Comparison of ENCODE assay signal across 21 mouse cellular contexts in the genomic region with DNA sequence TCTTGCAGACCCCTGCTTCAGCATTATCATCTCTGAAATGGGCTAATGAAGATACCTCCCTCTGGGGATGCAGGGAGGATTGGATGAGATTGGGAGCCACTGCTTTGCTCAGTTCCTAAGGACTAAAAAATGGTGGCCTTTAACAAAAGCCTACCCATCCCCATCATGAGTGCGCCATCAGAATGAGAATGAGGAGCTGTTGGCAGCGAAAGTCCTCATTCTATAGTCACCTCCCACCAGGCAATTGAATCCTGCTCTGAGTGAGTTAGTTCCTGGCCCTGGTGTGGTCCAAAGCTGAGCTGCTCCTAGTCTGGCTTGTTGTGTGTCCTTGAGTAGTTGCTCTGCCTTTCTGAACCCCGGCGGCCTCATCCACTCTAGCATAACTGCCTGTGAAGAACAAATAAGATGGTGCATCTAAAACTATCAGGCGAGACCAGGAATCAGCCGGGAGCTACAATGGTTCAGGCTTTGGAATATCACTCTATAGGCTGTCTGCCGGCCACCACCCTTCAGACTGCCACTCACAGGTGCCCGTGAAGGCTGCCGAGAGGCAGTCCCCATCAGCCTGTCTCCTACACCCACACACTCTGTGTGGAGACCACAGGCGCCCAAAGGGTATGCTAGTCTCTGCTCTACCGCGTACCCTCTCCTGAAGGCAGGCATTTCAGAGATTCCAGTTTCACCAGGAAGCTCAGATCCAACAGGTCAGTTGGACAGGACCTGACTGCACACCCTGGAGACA. TPM values are rescaled to one million over a fixed set of nuclear protein-coding genes. Genes with fewer than 3 reads are reported as not detected.
A peak's percentile ranks its signal among the peaks of the same experiment; 100 is the strongest.
DNase-seq lines count a peak whose midpoint lies in the region; ATAC-seq and TF ChIP-seq lines count a peak whose summit lies in the region.
"Had no signal": no experiment of that assay in that cellular context is flagged by ENCODE, and none has a peak within 500 bp of the region (broad histone marks: within the 10 kb centered on the region; RNA-seq: fewer than 3 reads in every experiment).

No protein-coding gene starts in this region.

- H3K27me3 ChIP-seq in heart, postnatal 0 days (ENCODE audit: control insufficient read depth, insufficient read depth, low read length), result no peaks in the 10 kb centered on the region
- no peaks in the 10 kb centered on the region for H3K27me3 ChIP-seq in E14TG2a.4 (ENCODE audit: insufficient read depth, low read length)
- H3K27me3 ChIP-seq: intestine, embryonic 15.5 days; limb, embryonic 13.5 days; neural tube, embryonic 13.5 days had no signal

- no peak for ATAC-seq in heart, postnatal 0 days (ENCODE audit: insufficient read depth, low read depth)

- intact Hi-C loops in heart, postnatal 14 days (cut with DNase I), result loop anchor here (5.0 to 10.0 kb wide), 2 partner anchors 115 to 198 kb away; no protein-coding TSS in a partner anchor

- H3K27ac ChIP-seq in heart, postnatal 0 days (ENCODE audit: low read depth), result no peak overlapping the region; the same call in 1 of the 2 replicates
- peak overlapping the region; percentile 61 for H3K27ac ChIP-seq in ES-E14 (ENCODE audit: insufficient read depth, low read depth, low read length, poor library complexity, severe bottlenecking)
- H3K27ac ChIP-seq: gastrocnemius, adult 2 months; hindbrain, embryonic 14.5 days; intestine, embryonic 15.5 days; limb, embryonic 13.5 days; liver, embryonic 13.5 days; neural tube, embryonic 13.5 days had no signal

- no peaks in the 10 kb centered on the region for H3K9me3 ChIP-seq in heart, postnatal 0 days (replicated peaks; ENCODE audit: control insufficient read depth, low read length)
- H3K9me3 ChIP-seq in E14TG2a.4 (ENCODE audit: low read length) (no peaks in the 10 kb centered on the region), ES-E14 (ENCODE audit: control insufficient read depth, insufficient read depth, low read depth, low read length) (no peaks in the 10 kb centered on the region)
- H3K9me3 ChIP-seq: G1E; intestine, embryonic 15.5 days; limb, embryonic 13.5 days; liver, embryonic 13.5 days; neural tube, embryonic 13.5 days had no signal

- no peak for TF ChIP-seq CTCF in heart, postnatal 0 days (IDR thresholded peaks at IDR 0.05; ENCODE audit: low read depth)
- no peak for TF ChIP-seq CTCF in E14TG2a.4 (conservative IDR thresholded peaks at IDR 0.05; ENCODE audit: low read length)

- H3K9ac ChIP-seq in heart, postnatal 0 days (replicated peaks; ENCODE audit: low read depth, low read length), result no peak overlapping the region
- peak overlapping the region; percentile 33 for H3K9ac ChIP-seq in ES-E14 (ENCODE audit: insufficient read depth, low read depth, low read length, poor library complexity, severe bottlenecking)
- H3K9ac ChIP-seq: hindbrain, embryonic 14.5 days; intestine, embryonic 15.5 days; limb, embryonic 13.5 days; liver, embryonic 13.5 days; lung, embryonic 14.5 days; neural tube, embryonic 13.5 days had no signal

- no peaks in the 10 kb centered on the region for H3K36me3 ChIP-seq in heart, postnatal 0 days (replicated peaks; ENCODE audit: control insufficient read depth, insufficient read depth, low read length)
- H3K36me3 ChIP-seq in E14TG2a.4 (ENCODE audit: insufficient read depth, low read length), result no peaks in the 10 kb centered on the region
- no peaks in the 10 kb centered on the region for H3K36me3 ChIP-seq in ES-E14 (ENCODE audit: control insufficient read depth, insufficient read depth, low read length, poor library complexity, severe bottlenecking)
- H3K36me3 ChIP-seq: G1E; intestine, embryonic 15.5 days; limb, embryonic 13.5 days; liver, embryonic 13.5 days; neural tube, embryonic 13.5 days had no signal

- 85% methylated on average over 12 of the region's 12 CpGs for WGBS in heart, postnatal 0 days

- H3K4me2 ChIP-seq in heart, postnatal 0 days (ENCODE audit: low read depth, low read length), result 0 out of 2 replicates have a peak overlapping the region, but pooled peaks have one; percentile 0
- H3K4me2 ChIP-seq: hindbrain, embryonic 14.5 days; intestine, embryonic 15.5 days; limb, embryonic 13.5 days; liver, embryonic 13.5 days; lung, embryonic 14.5 days; neural tube, embryonic 13.5 days had no signal

- DNase-seq in heart, postnatal 0 days (ENCODE audit: low spot score), result no peak
- no peak for DNase-seq in heart, postnatal 14 days
- peak; percentile 62 for DNase-seq in ES-E14 (ENCODE audit: low read depth, low spot score)
- peak; percentile 52 for DNase-seq in thymus, postnatal 14 days
- no peak for DNase-seq in kidney, postnatal 4 days
- DNase-seq in layer of hippocampus, postnatal 14 days (ENCODE audit: low spot score in 2 of 2), result no peak
- DNase-seq: B cell, adult 2 months; cerebellum, adult 18-20 months; cerebellum, postnatal 36 days; gastrocnemius, adult 2 months; kidney, postnatal 36 days; layer of hippocampus, adult 9-11 months; liver, embryonic 13.5 days; lung, embryonic 14.5 days; lung, postnatal 4 days had no signal

- H3K4me3 ChIP-seq in heart, postnatal 0 days (ENCODE audit: low read depth, low read length), result no peak overlapping the region
- H3K4me3 ChIP-seq in E14TG2a.4 (replicated peaks; ENCODE audit: low read length), result peak overlapping the region; percentile 69
- peak overlapping the region; percentile 20 to 30; a peak in 3 of 4 replicates for H3K4me3 ChIP-seq in ES-E14 (ENCODE audit: insufficient read depth in 1 of 2, low read depth in 1 of 2, low read length in 2 of 2, poor library complexity in 1 of 2, severe bottlenecking in 1 of 2)
- H3K4me3 ChIP-seq: gastrocnemius, adult 2 months; intestine, embryonic 15.5 days; limb, embryonic 13.5 days; liver, embryonic 13.5 days; neural tube, embryonic 13.5 days had no signal

- in situ Hi-C loops in ES-E14 (cut with MboI; ENCODE audit: low sequenced_read_pairs in 2 of 2, unreplicated experiment in 2 of 2), result loop anchor here (10.0 kb wide), 3 partner anchors 85 to 205 kb away; no protein-coding TSS in a partner anchor

- no peaks in the 10 kb centered on the region for H3K4me1 ChIP-seq in heart, postnatal 0 days (ENCODE audit: control insufficient read depth, insufficient read depth)
- peaks cover 92% of the 10 kb centered on the region for H3K4me1 ChIP-seq in E14TG2a.4 (replicated peaks; ENCODE audit: low read depth, low read length)
- peaks cover 7 to 28% of the 10 kb centered on the region in 2 experiments; a peak in 3 of 4 replicates for H3K4me1 ChIP-seq in ES-E14 (ENCODE audit: control insufficient read depth in 2 of 2, insufficient read depth in 2 of 2, low read length in 2 of 2, poor library complexity in 1 of 2)
- H3K4me1 ChIP-seq: neural tube, embryonic 13.5 days had no signal

- TF ChIP-seq EP300 in heart, postnatal 0 days (IDR thresholded peaks at IDR 0.05; ENCODE audit: low read depth), result no peak

TF ChIP-seq in ES-E14, 5 proteins besides CTCF, POLR2A, EP300 and RAD21:
- TF ChIP-seq HCFC1 (IDR thresholded peaks at IDR 0.05; ENCODE audit: borderline replicate concordance, insufficient read depth, low read length) (peak; percentile 23; the same call in 1 of the 2 replicates), CHD2 (IDR thresholded peaks at IDR 0.05; ENCODE audit: low read depth, low read length) (no peak)

RNA-seq across cellular contexts. Expression of gene Vdac1, which starts 20.4 kb away (rescaled TPM):
- 478 and 528 TPM in 2 replicates for total RNA-seq in heart, postnatal 0 days (2014; rRNA removed; ENCODE audit: low replicate concordance)
- 627 and 646 TPM in 2 replicates for polyA plus RNA-seq in heart, postnatal 0 days (2015; fragmentation: Nextera tagmentation; extraction: Ambion mirVana)
- total RNA-seq in heart, postnatal 14 days (2021), result 100 to 1,000 TPM; 926 to 937 TPM
- 238 and 268 TPM in 2 replicates for total RNA-seq in ES-E14 (2012; rRNA removed)
- total RNA-seq in layer of hippocampus, postnatal 14 days (2021), result 100 to 1,000 TPM; 564 to 569 TPM

RNA-seq across cellular contexts. Expression of gene 9530068E07Rik, which starts 55.9 kb away (rescaled TPM):
- total RNA-seq in heart, postnatal 0 days (2014; rRNA removed; ENCODE audit: low replicate concordance), result 149 and 200 TPM in 2 replicates
- 133 and 134 TPM in 2 replicates for polyA plus RNA-seq in heart, postnatal 0 days (2015; fragmentation: Nextera tagmentation; extraction: Ambion mirVana)
- total RNA-seq in heart, postnatal 14 days (2021), result 10 to 100 TPM; 87.6 to 89.3 TPM
- total RNA-seq in ES-E14 (2012; rRNA removed), result 54.7 and 55.0 TPM in 2 replicates
- total RNA-seq in layer of hippocampus, postnatal 14 days (2021), result 10 to 100 TPM; 82.2 to 82.4 TPM

RNA-seq across cellular contexts. Expression of gene Tcf7, which starts 57.5 kb away (rescaled TPM):
- 0.15 and 5.2 TPM in 2 replicates for total RNA-seq in heart, postnatal 0 days (2014; rRNA removed; ENCODE audit: low replicate concordance)
- polyA plus RNA-seq in heart, postnatal 0 days (2015; fragmentation: Nextera tagmentation; extraction: Ambion mirVana), result 0.88 and 1.1 TPM in 2 replicates
- 10 to 100 TPM in 1 of 2 experiments, 1 to 10 TPM in 1; 3.2 to 45.5 TPM for total RNA-seq in heart, postnatal 14 days (2021)
- 8.1 and 8.4 TPM in 2 replicates for total RNA-seq in ES-E14 (2012; rRNA removed)
- 1 to 10 TPM; 6.0 to 6.3 TPM for total RNA-seq in layer of hippocampus, postnatal 14 days (2021)
- total RNA-seq: G1E had no signal
- polyA plus RNA-seq: G1E had no signal

Comparison
In these comparisons a context has a peak if more than half of its experiments do, and no peak if none do; other contexts are left out.
1. DNase-seq: peak in ES-E14 (single experiment) and thymus, postnatal 14 days (single experiment); none in heart, postnatal 0 days (single experiment), heart, postnatal 14 days (0 of 2), kidney, postnatal 4 days (0 of 2) and layer of hippocampus, postnatal 14 days (0 of 2).